Mouse (Mus musculus) retina, adult 2 months (tissue): ENCODE data around the gene Vars2.

Experiments used
- DNase-seq: peaks from one replicate; pipeline ENCODE4 v3.0.0-alpha.2; 2012; ENCODE audit warnings: low read depth, low spot score

Vars2 gene

DNA sequence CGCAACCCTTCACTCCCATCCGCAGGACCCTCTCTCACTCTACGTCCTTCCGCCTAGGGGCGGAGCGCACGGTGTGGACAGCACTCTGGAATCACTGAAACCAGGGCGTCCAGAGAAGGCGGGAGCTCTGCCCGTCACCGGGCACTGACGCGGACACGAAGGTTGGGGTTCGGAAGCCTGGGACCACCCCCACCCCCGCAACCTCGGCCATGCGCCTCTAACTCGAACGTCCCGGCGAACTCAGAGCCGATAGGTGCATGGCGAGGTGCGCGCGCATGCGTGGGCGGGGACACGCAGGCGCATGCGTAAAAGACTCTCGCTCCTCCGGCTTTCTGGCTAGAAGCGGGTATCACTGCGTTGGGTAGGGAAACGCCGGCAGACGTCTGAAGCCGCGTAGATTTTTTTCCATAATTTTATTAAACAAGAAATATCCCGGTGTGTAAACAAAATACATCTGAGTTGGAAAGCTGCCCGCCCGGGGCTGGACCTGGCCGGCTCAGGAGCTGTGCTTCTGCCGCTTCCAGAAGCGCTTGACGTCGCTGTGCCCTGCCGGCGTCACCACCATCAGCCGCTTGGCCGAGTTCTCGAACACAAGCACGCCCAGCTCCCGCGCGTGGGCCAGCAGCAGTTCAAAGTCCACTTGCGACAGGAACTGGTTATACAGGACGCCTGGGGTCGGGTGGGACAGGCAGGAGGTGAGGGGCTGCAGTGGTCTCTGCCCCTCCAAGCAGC is at the start of gene Vars2:
Gene Vars2, minus strand, starts transcription at position 259 of the 732 bp plus-strand sequence.
- DNase-seq, result peak; percentile 86

- DNase-seq, result no peak
Observed at GRCm38 (mm10) chr17:35717080-35717479, 49.7 kb upstream of the Vars2 start.

DNA sequence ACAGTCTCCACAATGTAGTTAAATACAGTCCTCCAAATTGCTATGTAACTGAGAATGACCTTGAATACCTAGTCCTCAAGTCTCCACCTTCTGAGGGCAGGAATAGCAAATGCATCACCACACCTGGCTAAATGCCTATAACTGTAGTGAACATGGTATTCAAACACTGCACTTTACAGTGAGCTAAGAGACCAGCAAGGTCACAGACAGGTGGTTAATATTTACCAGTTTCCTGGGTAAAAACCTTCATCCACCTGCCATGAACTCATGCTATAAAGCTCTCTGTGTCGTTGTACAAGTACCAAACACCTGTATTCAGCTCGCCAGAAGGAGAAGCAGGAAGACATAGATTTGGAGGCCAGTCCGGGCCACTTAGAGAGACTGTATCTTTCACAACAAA is 48.7 kb upstream of the Vars2 start:
- DNase-seq, result no peak

DNA sequence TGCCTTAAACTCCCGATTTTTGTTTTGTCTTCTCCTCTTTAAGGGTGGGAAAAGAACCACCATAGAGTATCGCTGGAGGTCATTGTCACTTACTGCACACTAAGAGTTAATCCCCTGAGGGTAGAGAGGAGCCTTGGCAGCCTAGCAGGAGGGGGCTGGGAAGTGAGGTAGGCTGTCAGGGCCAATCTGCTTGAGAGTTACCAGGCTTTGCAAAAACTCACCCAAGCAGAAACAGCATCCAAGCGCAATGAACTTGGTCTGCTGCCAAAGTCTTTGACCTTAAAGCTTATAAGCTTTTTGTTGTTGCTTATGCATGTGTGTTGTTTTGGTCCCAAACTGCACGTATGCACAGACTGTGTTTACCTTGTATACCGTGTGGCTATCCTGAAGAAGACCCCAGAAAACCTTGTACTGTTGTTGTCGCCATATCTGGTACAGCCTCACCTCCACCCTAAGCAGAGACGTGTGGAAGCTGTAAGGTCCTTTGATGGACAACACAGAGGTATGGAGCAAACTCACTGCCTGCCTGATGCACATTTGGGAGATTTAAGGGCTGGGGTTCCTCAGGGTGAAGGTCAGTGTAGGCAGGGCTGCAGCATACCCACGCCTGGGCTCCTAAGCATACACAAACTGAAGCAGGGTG is 43.4 kb upstream of the Vars2 start:
- no peak for DNase-seq

GRCm38 (mm10) chr17:35708611-35709010 is 41.2 kb upstream of the Vars2 start:
- DNase-seq, result no peak

- no peak for DNase-seq
Observed at GRCm38 (mm10) chr17:35707929-35708328, 40.5 kb upstream of the Vars2 start.

GRCm38 (mm10) chr17:35705836-35706235 is 38.4 kb upstream of the Vars2 start:
- no peak for DNase-seq

- no peak for DNase-seq
Observed at GRCm38 (mm10) chr17:35704621-35705464, 37.5 kb upstream of the Vars2 start, which contains the start of gene Ddr1. Gene Ddr1, minus strand, starts transcription at chr17:35704621.

DNA sequence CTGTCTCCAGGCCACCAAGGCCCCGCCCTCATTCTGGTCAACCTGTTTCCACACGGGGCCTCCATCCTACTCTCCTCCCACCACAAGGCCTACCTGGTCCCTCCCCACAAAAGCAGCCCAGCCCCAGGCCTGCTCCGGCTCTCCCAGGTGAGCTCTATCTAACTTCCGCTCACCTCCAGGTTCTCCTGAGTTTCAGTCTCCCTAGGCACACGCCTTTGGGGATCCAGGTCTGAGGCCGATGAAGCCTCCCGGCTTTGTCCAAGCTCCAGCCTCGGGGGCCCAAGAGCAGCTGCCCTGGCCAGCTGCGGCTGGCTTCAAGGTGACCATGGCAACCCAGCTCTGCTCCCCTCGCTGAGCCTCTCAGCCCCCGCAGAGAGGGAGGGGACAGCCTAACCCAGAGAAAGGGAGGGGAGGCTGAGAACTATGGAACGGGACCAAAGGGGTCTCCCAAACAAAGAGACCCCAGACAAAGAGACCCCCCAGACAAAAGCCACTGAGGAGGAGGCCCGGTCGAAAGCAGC is 36.4 kb upstream of the Vars2 start:
- DNase-seq, result no peak

- DNase-seq, result no peak
Observed at GRCm38 (mm10) chr17:35703065-35703464, 35.7 kb upstream of the Vars2 start.

- DNase-seq, result no peak
Observed at GRCm38 (mm10) chr17:35702605-35703004, 35.2 kb upstream of the Vars2 start.

- no peak for DNase-seq
Observed at GRCm38 (mm10) chr17:35701978-35702461, 34.6 kb upstream of the Vars2 start.

GRCm38 (mm10) chr17:35701203-35701977 is 34.0 kb upstream of the Vars2 start:
- DNase-seq, result no peak

GRCm38 (mm10) chr17:35700371-35700961 is 33.1 kb upstream of the Vars2 start:
- DNase-seq, result no peak

DNA sequence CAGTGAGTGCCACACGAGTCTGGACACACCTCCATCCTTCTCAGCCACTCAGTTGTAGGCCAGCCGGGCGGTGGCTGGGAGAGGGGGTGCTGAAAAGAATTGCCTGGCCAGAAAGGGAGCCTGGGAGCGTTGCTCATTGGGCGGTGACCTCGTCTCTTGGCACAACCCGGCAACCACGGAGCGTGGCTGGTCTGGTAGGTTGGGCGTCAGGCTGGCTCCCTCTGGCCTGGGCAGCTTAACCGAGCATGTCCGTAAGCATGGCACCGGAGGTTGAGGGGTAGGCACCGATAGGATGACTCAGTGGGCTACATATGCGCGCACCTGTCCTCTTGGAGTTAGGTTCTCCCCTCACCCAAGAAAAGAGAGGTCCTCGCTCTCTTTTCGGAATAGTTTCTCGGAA is 32.5 kb upstream of the Vars2 start:
- DNase-seq, result no peak

DNA sequence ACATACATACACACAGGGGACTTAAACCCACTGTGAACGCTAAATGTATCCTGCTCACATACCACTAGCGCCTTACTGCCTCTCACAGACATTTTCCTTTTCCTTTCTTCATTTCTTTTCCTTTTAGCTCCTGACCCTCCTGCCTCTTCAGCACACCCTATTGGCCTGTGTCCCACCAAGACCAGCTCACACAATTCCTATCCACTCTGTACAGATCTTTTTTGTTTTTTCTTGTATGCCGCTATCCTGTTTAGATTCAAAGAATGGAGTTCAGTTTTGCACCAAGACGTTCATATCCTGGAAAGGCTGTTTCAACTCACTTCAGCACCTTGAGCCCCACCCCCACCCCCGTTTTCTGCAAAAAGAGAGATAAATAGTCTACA is 31.1 kb upstream of the Vars2 start:
- DNase-seq, result no peak

DNA sequence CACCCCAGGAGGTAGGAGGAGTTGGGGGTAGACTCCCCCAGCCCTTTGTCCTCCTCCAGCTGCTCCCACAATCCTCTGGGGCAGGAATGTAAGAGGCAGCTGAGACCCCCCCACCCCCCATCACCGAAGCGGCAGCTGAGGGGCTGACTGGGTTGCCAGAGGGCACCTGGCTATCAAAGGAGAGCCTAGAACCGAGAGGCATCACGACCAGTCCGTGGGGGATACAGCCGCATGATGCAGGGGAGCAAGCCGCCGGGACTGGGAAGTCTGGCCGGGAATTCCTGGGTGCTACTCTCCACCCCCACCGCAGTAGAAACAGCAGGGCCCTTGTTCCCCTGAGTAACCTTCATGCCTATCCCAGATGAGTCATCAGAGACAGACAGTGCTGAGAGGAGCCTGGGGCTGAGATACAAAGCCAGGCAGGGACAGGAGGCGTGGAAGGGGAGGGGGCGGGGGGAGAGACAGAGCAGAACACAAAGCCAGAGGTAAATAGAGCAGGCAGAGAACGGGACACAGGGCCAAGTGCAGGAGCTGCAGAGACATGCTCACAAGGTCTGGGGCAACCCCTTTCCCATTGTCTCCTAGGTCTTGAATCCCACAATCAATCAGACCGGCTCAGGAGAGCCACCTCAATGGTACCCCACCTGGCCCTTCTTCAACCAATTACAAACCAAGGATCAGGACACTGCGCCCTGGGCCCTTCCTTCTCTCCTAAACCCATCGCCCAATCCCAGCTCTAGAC is 30.5 kb upstream of the Vars2 start:
- DNase-seq, result no peak

DNA sequence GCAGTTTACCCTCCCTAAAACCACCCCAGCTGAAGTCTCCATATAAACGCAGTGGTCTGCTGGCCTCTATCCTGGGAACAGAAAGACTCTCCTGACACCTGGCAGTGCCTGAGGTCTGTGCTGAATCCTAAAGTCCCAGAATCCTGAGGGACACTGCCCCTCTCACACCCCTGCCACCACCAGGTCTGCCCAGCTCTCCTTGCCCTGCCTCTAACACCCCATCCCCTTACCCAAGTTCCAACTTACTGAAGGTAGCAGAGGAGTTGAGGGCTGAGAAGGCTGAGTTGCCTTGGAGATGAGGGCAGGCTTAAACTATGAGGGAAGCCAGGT is 30.0 kb upstream of the Vars2 start:
- no peak for DNase-seq

GRCm38 (mm10) chr17:35696691-35697090 is 29.3 kb upstream of the Vars2 start:
- no peak for DNase-seq

GRCm38 (mm10) chr17:35695289-35695688 is 27.9 kb upstream of the Vars2 start:
- no peak for DNase-seq
